Mouse (Mus musculus): Measurements from ENCODE around the gene Syce1.

GRCm38 (mm10) chr7:140733162-140733561, 54.5 kb downstream of the Syce1 start:
- no peak for TF ChIP-seq EP300 (optimal IDR thresholded peaks at IDR 0.05)
- peak; percentile 39 for TF ChIP-seq CTCF (IDR thresholded peaks at IDR 0.05; ENCODE audit: low read depth)
